Mouse (Mus musculus) gastrocnemius, adult 2 months (tissue): ENCODE measurements around the gene Nomo1. TPM values are rescaled to one million over a fixed set of nuclear protein-coding genes. Genes with fewer than 3 reads are reported as not detected.

ENCODE experiments used
- DNase-seq: peaks from one replicate; pipeline ENCODE4 v3.0.0; 2022
- H3K27ac ChIP-seq: fragments of 200-600 bp; 2 replicates; pipeline ENCODE4 v1.8.1; 2022; ENCODE audit warnings: mild to moderate bottlenecking
- H3K4me3 ChIP-seq: fragments of 200-600 bp; 2 replicates; pipeline ENCODE4 v1.8.1; 2022; ENCODE audit warnings: mild to moderate bottlenecking, moderate library complexity
- CTCF ChIP-seq: fragments of 200-600 bp; IDR thresholded peaks from 2 replicates; pipeline ENCODE4 v1.8.1; 2022; ENCODE audit warnings: antibody characterized with exemption, mild to moderate bottlenecking, moderate library complexity
- intact Hi-C: fragments of 180-260 bp; cut with DNase I; formaldehyde crosslinking; loops from one replicate; pipeline ENCODE4 v1.15.1; 2025
- total RNA-seq, 2 experiments: library from RNA; stranded (reverse); gene quantifications; 2 replicates each; pipeline ENCODE4 v1.2.3; 2021

Gene Nomo1
- total RNA-seq, 2 experiments from 2014 or later: 74.9 to 78.9 TPM

DNA sequence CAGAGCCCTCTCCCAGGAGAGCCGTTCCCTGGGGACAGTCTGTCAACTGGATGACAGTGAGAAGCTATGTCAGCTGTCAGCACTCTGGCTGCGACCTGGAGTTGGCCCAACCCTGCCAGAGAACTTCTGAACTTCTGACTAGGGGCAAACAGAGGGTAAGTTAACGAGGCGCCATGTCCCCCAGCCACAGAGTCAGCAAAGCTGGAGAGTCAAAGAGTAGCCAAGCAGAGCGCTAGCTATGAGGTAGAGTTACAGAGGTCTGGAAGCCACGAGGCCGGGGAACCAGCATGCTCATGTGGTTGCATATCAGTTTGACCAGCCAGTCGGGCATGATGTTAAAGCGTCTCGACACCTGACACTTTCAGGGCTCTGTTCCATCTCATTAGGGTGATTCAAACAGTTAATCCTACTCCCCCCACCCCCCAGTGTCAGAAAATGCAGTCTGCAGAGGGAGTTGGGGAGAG, 82.7 kb downstream of the Nomo1 start:
- intact Hi-C loops: loop anchor here (2.0 to 5.0 kb wide), 3 partner anchors 19 to 86 kb away; no protein-coding TSS in a partner anchor
- Histone ChIP-seq H3K4me3 (no peak overlapping the region), H3K27ac (peak overlapping the region; percentile 87)
- no peak for TF ChIP-seq CTCF
- peak; percentile 92 for DNase-seq

DNA sequence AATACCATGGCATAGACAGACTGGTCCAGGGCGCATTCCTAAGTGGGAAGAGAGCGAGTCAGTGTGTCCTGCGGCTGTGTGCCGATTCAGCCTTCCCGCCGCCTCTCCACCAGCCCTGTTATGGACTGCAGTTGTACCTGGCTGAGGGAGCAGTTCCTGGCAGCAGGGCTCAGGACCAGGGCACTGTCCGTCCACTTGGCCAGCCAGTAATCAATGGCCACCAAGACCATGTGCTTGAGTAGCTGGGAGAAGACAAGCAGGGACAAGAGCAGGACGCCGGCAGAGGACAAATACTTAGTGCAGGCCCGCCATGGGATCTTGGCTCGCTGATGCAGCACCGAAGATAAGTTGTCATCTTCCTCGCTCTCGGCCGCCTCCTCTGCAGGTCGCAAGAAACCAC, 83.5 kb downstream of the Nomo1 start:
- no peak overlapping the region for H3K4me3 ChIP-seq
- DNase-seq: peak; percentile 25
- intact Hi-C loops: loop anchor here (2.0 to 5.0 kb wide), 3 partner anchors 20 to 85 kb away; no protein-coding TSS in a partner anchor
- H3K27ac ChIP-seq: peak overlapping the region; percentile 87
- no peak for TF ChIP-seq CTCF

DNA sequence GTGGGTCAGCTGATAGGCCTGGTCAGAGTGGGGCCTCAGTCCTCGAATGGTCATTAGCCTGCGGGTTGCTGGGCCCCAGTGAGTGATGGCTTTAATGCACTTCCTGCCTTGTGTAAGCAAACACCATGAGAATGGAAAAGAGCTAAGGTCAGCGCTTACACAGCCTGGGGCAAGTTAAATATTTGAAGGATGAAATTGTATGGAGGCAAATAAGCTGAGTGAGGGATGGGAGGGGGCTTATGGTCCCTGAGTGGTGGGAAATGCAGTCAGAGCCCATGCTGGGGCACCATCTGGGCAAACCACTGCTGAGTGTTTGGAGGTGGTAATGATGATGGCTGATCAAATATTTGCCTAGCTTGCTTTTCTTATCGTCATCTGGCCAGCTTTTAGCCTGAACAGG, 89.5 kb downstream of the Nomo1 start:
- H3K27ac ChIP-seq: no peak overlapping the region
- TF ChIP-seq CTCF: no peak
- intact Hi-C loops: no loop called here
- no peak for DNase-seq
- H3K4me3 ChIP-seq: no peak overlapping the region

DNA sequence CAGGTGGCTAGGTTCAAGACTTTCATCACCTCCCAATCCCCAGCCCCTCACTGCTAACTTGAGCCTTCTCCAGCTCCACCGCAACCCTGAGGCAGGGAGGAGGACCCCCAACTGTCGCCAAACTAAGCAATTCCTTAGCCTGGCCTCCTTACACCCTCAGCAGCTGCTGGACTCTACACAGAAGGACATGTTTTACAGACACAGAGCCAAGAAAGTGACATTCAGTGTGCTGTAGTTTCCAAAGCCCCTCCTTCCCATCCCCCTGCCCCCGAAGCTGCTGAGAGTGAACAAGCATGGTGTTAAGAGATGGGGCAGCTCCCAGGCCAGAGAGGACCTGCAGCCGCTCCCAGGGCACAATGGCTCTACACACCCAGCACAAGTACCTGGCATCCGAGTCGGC, 91.0 kb downstream of the Nomo1 start:
- no peak overlapping the region for H3K27ac ChIP-seq
- no peak for DNase-seq

DNA sequence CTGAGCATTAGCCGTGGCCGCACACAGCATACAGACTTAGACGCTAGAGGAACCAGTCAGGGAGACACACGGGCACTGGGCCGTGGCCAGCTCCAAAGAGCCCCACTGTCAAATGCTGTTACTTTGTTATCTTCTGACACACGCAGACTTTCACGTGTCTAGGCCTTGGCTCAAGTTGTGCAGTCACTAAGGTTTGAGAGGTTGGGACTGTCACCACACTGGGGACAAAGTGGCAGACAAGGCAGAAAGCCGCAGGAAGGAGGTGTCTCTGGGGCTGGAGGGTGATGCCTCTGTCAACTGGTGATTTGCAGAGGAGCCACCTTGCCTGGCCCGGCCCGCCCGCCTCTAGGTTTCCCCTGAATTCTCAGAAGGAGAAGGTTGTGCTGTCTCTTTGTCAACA, 91.8 kb downstream of the Nomo1 start:
- intact Hi-C loops: no loop called here
- no peak for TF ChIP-seq CTCF
- H3K4me3 ChIP-seq: no peak overlapping the region

More for the DNA sequence above, 91.0 kb downstream of the Nomo1 start:
- no peak overlapping the region for H3K4me3 ChIP-seq
- no peak for TF ChIP-seq CTCF
- intact Hi-C loops: no loop called here

DNA sequence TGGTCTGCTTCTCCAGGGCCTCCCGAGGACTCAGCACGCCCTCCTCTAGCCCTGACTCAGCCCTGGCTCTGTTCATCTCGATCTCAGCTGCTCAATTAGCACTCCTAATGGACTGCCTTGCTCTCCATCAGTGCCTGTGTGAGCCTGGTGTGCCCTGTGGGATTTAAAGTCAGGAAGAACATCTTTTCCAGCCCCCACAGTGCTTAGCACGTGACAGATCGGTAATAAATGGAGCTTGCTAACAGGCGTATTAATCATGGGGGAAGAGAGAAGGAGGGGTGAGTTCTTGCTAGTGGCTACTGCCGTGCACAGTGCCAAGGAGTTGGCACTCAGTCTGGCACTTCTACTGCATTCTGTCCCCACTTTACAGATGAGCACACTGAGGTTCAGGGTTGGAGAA, 94.7 kb downstream of the Nomo1 start:
- intact Hi-C loops: no loop called here
- no peak for DNase-seq
- no peak for TF ChIP-seq CTCF
- Histone ChIP-seq H3K4me3 (no peak overlapping the region), H3K27ac (no peak overlapping the region)

More for the DNA sequence above, 91.8 kb downstream of the Nomo1 start:
- no peak overlapping the region for H3K27ac ChIP-seq
- no peak for DNase-seq

DNA sequence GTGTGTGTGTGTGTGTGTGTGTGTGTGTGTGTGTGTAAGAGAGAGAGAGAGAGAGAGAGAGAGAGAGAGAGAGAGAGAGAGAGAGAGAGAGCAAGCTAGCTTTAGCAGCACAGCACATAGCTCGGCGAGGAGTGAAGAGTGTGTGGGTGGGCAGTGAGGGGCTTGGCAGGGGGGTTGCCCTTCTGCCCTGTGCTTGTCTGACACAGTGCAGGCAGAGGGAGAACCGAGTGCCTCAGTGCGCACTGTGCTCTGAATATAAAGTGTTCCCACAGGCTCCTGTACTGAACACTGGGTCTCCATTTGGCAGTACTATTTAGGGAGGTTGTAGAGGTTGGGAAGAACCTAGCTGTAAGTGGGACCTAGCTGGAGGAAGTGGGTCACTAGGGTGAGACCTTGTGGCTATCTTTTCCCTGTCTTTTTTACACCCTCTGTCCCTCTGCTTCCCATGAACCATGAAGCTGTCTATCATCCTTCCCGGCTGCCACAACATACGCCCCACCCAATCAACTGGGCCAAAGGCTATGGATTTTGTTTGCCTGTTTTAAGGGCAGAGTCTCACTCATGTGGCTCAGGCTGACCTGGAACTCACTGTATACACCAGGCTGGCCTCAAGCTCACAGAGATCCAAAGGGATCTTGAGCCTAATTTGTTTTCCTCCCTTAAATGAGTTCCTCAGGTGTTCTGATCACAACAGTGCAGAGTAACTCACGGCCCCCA, 96.1 kb downstream of the Nomo1 start:
- H3K4me3 ChIP-seq: no peak overlapping the region
- intact Hi-C loops: no loop called here
- no peak overlapping the region for H3K27ac ChIP-seq
- TF ChIP-seq CTCF: no peak
- DNase-seq: no peak

DNA sequence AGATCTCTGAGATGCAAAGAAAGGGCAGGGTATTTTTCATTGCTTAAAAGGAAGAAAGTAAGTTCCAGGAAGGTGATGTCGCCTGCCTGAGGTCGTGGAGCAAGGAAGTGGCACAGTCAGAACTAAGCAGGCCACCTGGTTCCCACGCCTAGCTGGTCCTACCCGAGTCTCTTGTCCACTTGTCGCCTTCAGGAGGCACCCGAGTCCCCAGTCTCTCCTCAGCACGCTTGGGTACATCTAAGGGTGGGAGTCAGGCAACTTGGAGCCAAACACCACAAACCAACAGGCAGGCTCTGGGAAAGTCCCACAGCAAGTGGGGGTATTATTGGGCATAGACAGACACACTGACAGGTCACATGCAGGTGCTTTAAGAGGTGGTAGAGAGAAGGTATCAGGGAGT, 97.2 kb downstream of the Nomo1 start:
- H3K27ac ChIP-seq: peak overlapping the region; percentile 51; the same call in 1 of the 2 replicates
- intact Hi-C loops: no loop called here
- no peak for TF ChIP-seq CTCF
- DNase-seq: no peak
- no peak overlapping the region for H3K4me3 ChIP-seq

DNA sequence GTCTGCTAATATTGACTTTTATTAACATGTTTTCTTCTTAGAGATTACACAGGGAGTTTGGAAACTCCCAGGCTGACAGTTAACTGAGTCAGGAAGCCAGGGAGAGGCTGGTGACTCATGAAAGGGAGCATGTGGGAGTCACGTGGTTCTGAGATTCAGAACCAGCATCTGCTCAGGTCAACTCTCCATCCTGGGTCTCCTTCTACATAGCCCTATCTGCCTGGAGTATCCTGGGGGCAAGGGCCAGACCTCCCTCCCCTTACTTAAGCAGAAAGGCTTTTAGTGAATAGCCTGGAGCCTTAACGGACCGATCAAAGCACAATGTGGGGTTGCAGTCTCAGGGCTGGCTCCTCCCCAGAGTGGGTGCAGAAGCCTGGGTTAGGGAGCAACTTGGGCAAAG, 97.8 kb downstream of the Nomo1 start:
- Histone ChIP-seq H3K27ac (peak overlapping the region; percentile 51), H3K4me3 (no peak overlapping the region)
- intact Hi-C loops: no loop called here
- DNase-seq: peak; percentile 27
- no peak for TF ChIP-seq CTCF

DNA sequence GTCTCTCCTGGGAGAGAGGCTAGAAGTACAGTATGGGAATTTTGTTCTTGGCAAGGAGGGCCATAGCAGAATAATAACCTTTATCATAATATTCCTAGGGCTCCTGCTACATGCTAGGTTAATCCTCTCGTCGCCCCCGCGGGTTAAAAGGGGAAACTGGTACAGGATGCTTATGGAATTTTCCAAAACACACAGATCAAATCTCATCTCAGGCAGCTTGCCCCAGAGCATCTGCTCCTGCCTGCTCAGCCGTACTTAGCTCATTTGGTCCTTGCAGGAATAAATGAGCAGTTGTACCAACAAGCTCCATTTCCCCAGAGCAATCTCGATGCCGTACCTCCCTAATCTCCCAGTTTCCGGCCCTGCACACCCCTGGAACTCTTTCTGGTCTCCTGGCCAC, 98.3 kb downstream of the Nomo1 start:
- H3K27ac ChIP-seq: peak overlapping the region; percentile 51
- H3K4me3 ChIP-seq: no peak overlapping the region
- TF ChIP-seq CTCF: no peak
- intact Hi-C loops: no loop called here
- DNase-seq: peak; percentile 27

DNA sequence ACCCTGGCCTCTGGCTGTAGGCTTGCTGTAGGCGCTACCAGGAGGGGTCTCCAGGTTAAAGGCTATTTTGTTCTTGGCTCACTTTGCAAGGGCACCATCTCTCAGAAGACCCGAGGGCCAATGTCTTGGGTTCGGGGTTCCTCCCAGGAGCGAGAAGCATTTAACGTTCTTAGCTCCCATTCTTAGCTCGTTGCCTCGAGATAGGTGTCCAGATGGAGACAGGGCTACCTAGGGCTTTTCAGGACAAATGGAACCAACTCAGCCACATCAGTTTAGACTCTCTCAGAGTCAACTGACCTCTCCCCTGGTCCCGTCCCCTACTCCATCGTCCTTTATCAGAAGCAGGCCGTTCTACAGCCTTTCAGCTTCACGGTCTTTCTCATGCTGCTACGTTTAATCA, 98.7 kb downstream of the Nomo1 start:
- no peak for DNase-seq
- Histone ChIP-seq H3K4me3 (no peak overlapping the region), H3K27ac (peak overlapping the region; percentile 51)
- TF ChIP-seq CTCF: no peak
- intact Hi-C loops: no loop called here

Other genes with a start within 250 kb of the Nomo1 start
- under 1 TPM in 1 of 2 experiments, not detected in 1; 0.06 TPM for gene Lmtk3, start 250.0 kb upstream of the Nomo1 start, total RNA-seq
- gene Sult2b1, start 249.0 kb upstream of the Nomo1 start, total RNA-seq: not detected
- 10 to 100 TPM; 29.6 to 33.2 TPM for gene Cyth2, start 219.1 kb upstream of the Nomo1 start, total RNA-seq
- under 1 TPM in 1 of 2 experiments, not detected in 1; 0.20 TPM for gene Kcnj14, start 208.9 kb upstream of the Nomo1 start, total RNA-seq
- 10 to 100 TPM; 14.6 to 16.0 TPM for gene Grwd1, start 202.8 kb upstream of the Nomo1 start, total RNA-seq
- gene Kdelr1, start 160.9 kb upstream of the Nomo1 start, total RNA-seq: 10 to 100 TPM; 63.2 to 65.6 TPM
- gene Grin2d, start 155.3 kb upstream of the Nomo1 start, total RNA-seq: under 1 TPM; 0.13 to 0.14 TPM
- not detected for gene Syngr4, start 137.0 kb upstream of the Nomo1 start, total RNA-seq
- 10 to 100 TPM; 51.3 to 66.3 TPM for gene Tmem143, start 136.8 kb upstream of the Nomo1 start, total RNA-seq
- 10 to 100 TPM in 1 of 2 experiments, 1 to 10 TPM in 1; 7.7 to 18.2 TPM for gene Emp3, start 112.3 kb upstream of the Nomo1 start, total RNA-seq
- under 1 TPM; 0.28 to 0.45 TPM for gene Ccdc114, start 109.6 kb upstream of the Nomo1 start, total RNA-seq
- under 1 TPM in 1 of 2 experiments, not detected in 1; 0.20 TPM for gene Abcc6, start 3.4 kb upstream of the Nomo1 start, total RNA-seq
- 100 to 1,000 TPM; 109 to 121 TPM for gene Kcnj11, start 67.1 kb downstream of the Nomo1 start, total RNA-seq
- 1 to 10 TPM; 2.4 to 4.2 TPM for gene Abcc8, start 146.3 kb downstream of the Nomo1 start, total RNA-seq
- 1 to 10 TPM; 6.2 to 9.7 TPM for gene Ush1c, start 204.8 kb downstream of the Nomo1 start, total RNA-seq
- 1 to 10 TPM in 1 of 2 experiments, under 1 TPM in 1; 0.33 to 1.2 TPM for gene Otog, start 207.3 kb downstream of the Nomo1 start, total RNA-seq